Mouse (Mus musculus) cerebellum, adult 8-10 months (tissue): Measurements from ENCODE around the gene Lrpap1.

ENCODE experiments used
- DNase-seq: peaks from one replicate; pipeline ENCODE4 v3.0.0; 2022

Gene Lrpap1

GRCm38 (mm10) chr5:35104960-35105921, at the start of gene Lrpap1:
TSS of gene Lrpap1 (minus strand) at chr5:35105766.
- peak; percentile 90 for DNase-seq

- DNase-seq, result no peak
These were observed 44.4 kb upstream of the Lrpap1 start for GRCm38 (mm10) chr5:35149939-35150338.

- DNase-seq, result no peak
These were observed 44.0 kb upstream of the Lrpap1 start for GRCm38 (mm10) chr5:35149526-35149925.

- DNase-seq, result no peak
These were observed 42.6 kb upstream of the Lrpap1 start for GRCm38 (mm10) chr5:35147963-35148767.

- DNase-seq, result no peak
These were observed 41.8 kb upstream of the Lrpap1 start for GRCm38 (mm10) chr5:35147155-35147962.

- no peak for DNase-seq
These were observed 41.2 kb upstream of the Lrpap1 start for GRCm38 (mm10) chr5:35146747-35147146.

- DNase-seq, result peak; percentile 75
These were observed 39.1 kb upstream of the Lrpap1 start for GRCm38 (mm10) chr5:35144716-35145115.

GRCm38 (mm10) chr5:35143460-35144245, 38.1 kb upstream of the Lrpap1 start:
- DNase-seq, result peak; percentile 32

- no peak for DNase-seq
These were observed 37.3 kb upstream of the Lrpap1 start for GRCm38 (mm10) chr5:35142910-35143309.

GRCm38 (mm10) chr5:35141316-35141715, 35.8 kb upstream of the Lrpap1 start:
- DNase-seq, result no peak

GRCm38 (mm10) chr5:35138183-35138611, 32.6 kb upstream of the Lrpap1 start:
- DNase-seq, result peak; percentile 92

GRCm38 (mm10) chr5:35137510-35138182, 32.1 kb upstream of the Lrpap1 start:
- DNase-seq, result peak; percentile 36

- no peak for DNase-seq
These were observed 30.3 kb upstream of the Lrpap1 start for GRCm38 (mm10) chr5:35135903-35136302.

GRCm38 (mm10) chr5:35134286-35134685, 28.7 kb upstream of the Lrpap1 start:
- no peak for DNase-seq

GRCm38 (mm10) chr5:35133468-35133867, 27.9 kb upstream of the Lrpap1 start:
- DNase-seq, result no peak

GRCm38 (mm10) chr5:35132278-35132980, 26.9 kb upstream of the Lrpap1 start:
- DNase-seq, result peak; percentile 27

GRCm38 (mm10) chr5:35131773-35132172, 26.2 kb upstream of the Lrpap1 start:
- DNase-seq, result peak; percentile 94

- peak; percentile 51 for DNase-seq
These were observed 25.7 kb upstream of the Lrpap1 start for GRCm38 (mm10) chr5:35131237-35131636.

- peak; percentile 41 for DNase-seq
These were observed 24.2 kb upstream of the Lrpap1 start for GRCm38 (mm10) chr5:35129767-35130191.

GRCm38 (mm10) chr5:35129208-35129607, 23.6 kb upstream of the Lrpap1 start:
- peak; percentile 35 for DNase-seq
